Mouse (Mus musculus) megakaryocyte, embryonic 14.5 days (primary cell): ENCODE measurements around the gene Plekha5. TPM values are rescaled to one million over a fixed set of nuclear protein-coding genes. Genes with fewer than 3 reads are reported as not detected.

ENCODE experiments used
- H3K27me3 ChIP-seq: replicated peaks from 2 replicates; pipeline ENCODE3; 2012; ENCODE audit warnings: inconsistent platforms
- H3K36me3 ChIP-seq: replicated peaks from 2 replicates; pipeline ENCODE3; 2012; ENCODE audit warnings: low read length, inconsistent platforms, mixed read lengths
- H3K4me1 ChIP-seq: 2 replicates; pipeline ENCODE4 v1.6.1; 2012; ENCODE audit warnings: inconsistent platforms
- H3K4me3 ChIP-seq: replicated peaks from 2 replicates; pipeline ENCODE3; 2012; ENCODE audit warnings: moderate library complexity, mild to moderate bottlenecking, inconsistent platforms
- H3K9me3 ChIP-seq: 2 replicates; pipeline ENCODE4 v1.6.1; 2012; ENCODE audit warnings: inconsistent platforms
- FLI1 ChIP-seq: IDR thresholded peaks from 2 replicates; pipeline ENCODE4 v1.6.1; 2012; ENCODE audit warnings: low read length, inconsistent platforms, mixed read lengths
- GATA1 ChIP-seq: IDR thresholded peaks from 3 replicates; pipeline ENCODE4 v1.6.1; 2012; ENCODE audit warnings: mixed read lengths, low read length, inconsistent platforms, borderline replicate concordance
- polyA plus RNA-seq: library from polyadenylated mRNA; stranded (reverse); fragments of >175 nt; gene quantifications from 2 replicates; pipeline ENCODE4 v1.2.3, GENCODE M21; 2012; ENCODE audit warnings: low replicate concordance; ENCODE audit not compliant: insufficient read depth

The Plekha5 gene
- polyA plus RNA-seq, 1 experiment, result 2.2 TPM

DNA sequence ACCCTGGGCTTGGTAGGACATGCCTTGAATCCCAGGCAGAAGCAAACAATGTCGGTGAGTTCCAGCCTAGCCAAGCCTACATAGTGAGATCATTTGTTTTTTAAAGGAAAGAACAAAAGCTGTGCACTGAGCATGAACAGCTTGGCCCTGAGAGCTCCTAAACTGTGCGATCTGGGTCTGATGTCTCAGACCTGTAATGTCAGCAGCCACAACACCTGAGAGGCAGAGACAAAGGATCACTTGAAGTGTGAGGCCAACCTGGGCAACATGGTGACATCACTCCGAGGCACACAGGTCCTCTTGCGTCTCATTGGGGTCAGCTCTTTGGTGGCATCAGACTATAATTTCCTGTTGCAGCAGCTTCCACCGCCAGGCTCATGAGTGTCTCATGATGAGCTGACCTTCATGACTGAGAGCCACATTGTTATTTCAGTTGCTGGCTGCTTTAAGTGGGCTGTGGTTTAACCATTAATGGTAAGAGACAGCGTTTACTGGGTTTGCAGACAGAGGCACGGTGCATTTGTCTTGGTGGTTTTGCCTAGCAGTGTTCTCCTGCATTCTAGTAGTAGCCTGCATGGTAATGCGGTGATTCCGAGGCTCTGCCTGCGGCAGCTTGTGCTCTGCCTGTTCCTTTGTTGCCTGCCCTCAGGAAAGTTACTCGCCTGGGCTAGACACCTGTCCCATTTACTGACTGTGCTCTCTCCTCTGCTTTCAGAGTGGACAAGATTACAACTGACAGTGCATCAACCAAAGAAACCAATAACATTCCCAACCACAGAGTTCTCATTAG, 119.3 kb downstream of the Plekha5 start:
- Histone ChIP-seq H3K4me1 (peaks cover 17% of the 10 kb centered on the region), H3K4me3 (no peak overlapping the region), H3K9me3 (no peaks in the 10 kb centered on the region), H3K27me3 (no peaks in the 10 kb centered on the region), H3K36me3 (peaks cover 33% of the 10 kb centered on the region)
- no peak for TF ChIP-seq FLI1
- no peak for TF ChIP-seq GATA1

DNA sequence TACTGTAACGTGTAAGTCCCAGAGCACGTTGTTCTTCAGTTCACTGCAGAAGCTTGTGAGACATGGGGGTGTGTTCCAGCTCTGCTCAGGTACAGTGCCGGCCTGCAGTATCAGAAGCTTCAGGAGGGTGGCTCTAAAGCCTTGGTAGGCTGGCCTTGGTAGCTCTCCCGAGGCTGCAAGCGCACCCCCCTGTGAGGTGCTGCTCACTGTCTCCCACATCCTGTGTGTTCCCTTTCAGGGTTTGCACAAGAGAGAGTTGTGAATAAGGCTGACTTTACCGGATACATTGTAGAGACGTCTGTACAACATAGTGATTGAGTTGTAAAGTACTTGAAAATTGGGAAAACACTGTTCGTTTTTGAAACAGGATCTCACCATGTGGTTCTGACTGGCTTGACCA, 122.2 kb downstream of the Plekha5 start:
- H3K4me3 ChIP-seq, result no peak overlapping the region
- H3K36me3 ChIP-seq, result peaks cover 35% of the 10 kb centered on the region

GRCm38 (mm10) chr6:140546648-140547201, 122.9 kb downstream of the Plekha5 start:
- no peaks in the 10 kb centered on the region for H3K27me3 ChIP-seq
- H3K9me3 ChIP-seq, result no peaks in the 10 kb centered on the region
- H3K4me3 ChIP-seq, result no peak overlapping the region
- H3K4me1 ChIP-seq, result peaks cover 20% of the 10 kb centered on the region
- H3K36me3 ChIP-seq, result peaks cover 37% of the 10 kb centered on the region
- no peak for TF ChIP-seq GATA1
- no peak for TF ChIP-seq FLI1

More for the DNA sequence above, 122.2 kb downstream of the Plekha5 start:
- H3K4me1 ChIP-seq, result peaks cover 20% of the 10 kb centered on the region
- no peaks in the 10 kb centered on the region for H3K27me3 ChIP-seq
- no peaks in the 10 kb centered on the region for H3K9me3 ChIP-seq
- TF ChIP-seq FLI1, result no peak
- TF ChIP-seq GATA1, result no peak

- Histone ChIP-seq H3K9me3 (no peaks in the 10 kb centered on the region), H3K27me3 (no peaks in the 10 kb centered on the region), H3K4me3 (no peak overlapping the region), H3K4me1 (peaks cover 18% of the 10 kb centered on the region), H3K36me3 (peaks cover 43% of the 10 kb centered on the region)
- TF ChIP-seq FLI1 (no peak), GATA1 (no peak)
These were observed 123.5 kb downstream of the Plekha5 start for GRCm38 (mm10) chr6:140547203-140547944.

- Histone ChIP-seq H3K36me3 (peaks cover 46% of the 10 kb centered on the region), H3K4me1 (peaks cover 11% of the 10 kb centered on the region), H3K27me3 (no peaks in the 10 kb centered on the region), H3K4me3 (no peak overlapping the region), H3K9me3 (no peaks in the 10 kb centered on the region)
- no peak for TF ChIP-seq FLI1
These were observed 124.4 kb downstream of the Plekha5 start for GRCm38 (mm10) chr6:140548082-140548769.

- no peaks in the 10 kb centered on the region for H3K27me3 ChIP-seq
- TF ChIP-seq GATA1 (no peak), FLI1 (no peak)
- H3K4me3 ChIP-seq, result peak overlapping the region; percentile 29
- H3K36me3 ChIP-seq, result peaks cover 34% of the 10 kb centered on the region
- H3K9me3 ChIP-seq, result no peaks in the 10 kb centered on the region
- peaks cover 10% of the 10 kb centered on the region for H3K4me1 ChIP-seq
These were observed 126.9 kb downstream of the Plekha5 start for GRCm38 (mm10) chr6:140550741-140551140.

GRCm38 (mm10) chr6:140554261-140554660, 130.4 kb downstream of the Plekha5 start:
- Histone ChIP-seq H3K4me3 (no peak overlapping the region), H3K27me3 (no peaks in the 10 kb centered on the region), H3K36me3 (peaks cover 30% of the 10 kb centered on the region), H3K9me3 (no peaks in the 10 kb centered on the region), H3K4me1 (peaks cover 6% of the 10 kb centered on the region)
- no peak for TF ChIP-seq FLI1
- TF ChIP-seq GATA1, result no peak

DNA sequence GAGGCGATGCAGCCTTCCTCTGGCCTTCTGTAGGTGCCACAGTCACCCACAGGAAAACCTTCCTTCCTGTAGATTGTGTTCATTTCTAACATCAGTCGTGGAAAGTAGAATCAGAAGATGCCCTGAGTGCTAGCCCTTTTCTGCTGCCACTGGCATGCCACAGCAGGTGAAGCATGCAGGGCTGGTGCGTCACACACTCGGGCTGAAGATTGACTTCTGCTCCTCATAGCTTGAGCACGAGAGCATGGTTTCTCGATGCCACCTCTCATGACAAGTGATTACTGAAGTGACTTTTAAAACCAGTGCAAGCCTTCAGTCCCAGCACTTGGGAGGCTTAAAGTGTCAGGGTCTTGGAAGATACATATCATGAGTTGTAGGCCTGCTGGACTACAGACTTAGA, 135.6 kb downstream of the Plekha5 start:
- peaks cover 5% of the 10 kb centered on the region for H3K36me3 ChIP-seq
- no peaks in the 10 kb centered on the region for H3K27me3 ChIP-seq
- TF ChIP-seq FLI1 (no peak), GATA1 (no peak)
- H3K4me1 ChIP-seq, result peaks cover 12% of the 10 kb centered on the region
- H3K9me3 ChIP-seq, result no peaks in the 10 kb centered on the region
- H3K4me3 ChIP-seq, result no peak overlapping the region

GRCm38 (mm10) chr6:140561151-140561916, 137.5 kb downstream of the Plekha5 start:
- Histone ChIP-seq H3K36me3 (peaks cover 6% of the 10 kb centered on the region), H3K9me3 (no peaks in the 10 kb centered on the region), H3K4me3 (no peak overlapping the region), H3K4me1 (peaks cover 12% of the 10 kb centered on the region), H3K27me3 (no peaks in the 10 kb centered on the region)
- TF ChIP-seq GATA1 (no peak), FLI1 (no peak)
